Mouse (Mus musculus) B cell, adult 62 days (primary cell): ENCODE results near the gene Cd209d. TPM values are rescaled to one million over a fixed set of nuclear protein-coding genes. Genes with fewer than 3 reads are reported as not detected.

ENCODE experiments used
- total RNA-seq: library from RNA; stranded (reverse); gene quantifications from 4 replicates; pipeline ENCODE4 v1.2.4, GENCODE M21; 2023

The Cd209d gene
- total RNA-seq: not detected in 4 replicates

DNA sequence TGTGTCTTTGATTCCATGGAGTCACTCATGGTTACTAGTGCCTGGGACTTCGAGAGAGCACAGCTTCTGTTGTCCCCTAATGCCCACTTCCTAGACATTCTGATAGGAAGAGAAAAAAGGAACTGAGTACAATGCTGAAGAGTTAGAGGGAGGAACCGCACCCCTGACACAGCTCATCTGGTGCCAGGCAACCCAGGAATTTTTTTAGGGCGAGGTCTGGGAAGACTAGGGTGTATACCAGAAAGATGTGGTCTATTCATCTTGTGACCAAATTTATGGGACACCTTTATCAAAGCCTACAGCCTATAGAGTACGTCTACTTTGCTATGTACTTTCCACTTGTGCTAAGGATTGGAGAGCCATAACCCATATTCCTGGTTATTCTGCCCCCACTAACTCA lies at the start of gene Cd209d:
TSS of gene Cd209d (minus strand) at position 101 of the 400 bp plus-strand sequence.

DNA sequence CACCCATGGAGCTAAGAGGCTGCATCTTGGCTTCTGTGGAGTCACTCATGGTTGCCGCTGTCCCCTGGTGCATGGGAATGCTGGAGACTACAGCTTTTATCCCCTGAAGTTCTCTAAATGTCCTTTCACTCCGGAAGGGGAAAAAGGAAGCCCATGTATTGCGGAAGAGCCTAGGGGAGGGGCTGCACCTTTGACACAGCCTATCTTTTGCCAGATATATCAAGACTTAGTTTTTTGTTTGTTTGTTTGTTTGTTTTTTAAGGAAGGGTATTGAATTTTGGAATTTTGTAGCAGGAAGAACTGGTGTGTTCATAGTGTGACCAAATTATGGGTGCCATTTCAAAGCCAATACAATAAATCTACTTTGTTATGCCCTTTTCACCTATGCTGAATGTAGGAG lies 48.4 kb upstream of the Cd209d start, which contains the start of gene Cd209b:
TSS of gene Cd209b (minus strand) at position 101 of the 400 bp plus-strand sequence.

DNA sequence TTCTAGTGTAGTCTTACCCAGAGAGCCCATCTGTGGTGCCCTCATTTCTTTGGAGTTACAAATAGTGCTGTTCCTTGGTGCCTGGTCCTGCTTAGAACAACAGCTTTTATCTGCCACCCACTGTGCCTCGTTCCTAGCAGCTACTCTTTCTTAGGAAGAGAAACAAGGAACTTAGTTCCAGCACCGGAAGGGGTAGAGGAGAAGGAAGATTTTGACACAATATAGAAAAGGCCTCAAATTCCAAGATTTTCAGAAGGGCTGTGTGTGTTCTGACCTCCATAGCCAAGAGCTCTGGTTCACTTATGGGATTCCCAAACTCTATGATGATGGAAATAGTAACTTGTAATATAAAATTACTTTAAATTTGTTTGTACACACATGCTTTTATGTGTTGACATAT lies 24.1 kb downstream of the Cd209d start, which contains the start of gene Cd209e:
TSS of gene Cd209e (minus strand) at position 101 of the 400 bp plus-strand sequence.

Other genes starting within 250 kb of the Cd209d start
- 233 to 293 TPM (median 262 TPM) in 4 replicates for gene Stxbp2, start 247.6 kb downstream of the Cd209d start, total RNA-seq
- not detected in 4 replicates for gene Retn, start 222.8 kb downstream of the Cd209d start, total RNA-seq
- gene Mcemp1, start 212.8 kb downstream of the Cd209d start, total RNA-seq: not detected in 4 replicates
- not detected in 4 replicates for gene Fcor, start 206.2 kb downstream of the Cd209d start, total RNA-seq
- 18.8 to 23.5 TPM (median 20.7 TPM) in 4 replicates for gene Trappc5, start 202.3 kb downstream of the Cd209d start, total RNA-seq
- 616 to 739 TPM (median 694 TPM) in 4 replicates for gene Fcer2a, start 184.4 kb downstream of the Cd209d start, total RNA-seq
- gene Clec4g, start 157.9 kb downstream of the Cd209d start, total RNA-seq: 1.3 TPM in 1 of 4 replicates, not detected in the others
- gene Cd209a, start 129.6 kb downstream of the Cd209d start, total RNA-seq: 0.81 to 1.4 TPM (median 1.2 TPM) in 4 replicates
- gene Cd209e, start 24.2 kb downstream of the Cd209d start, total RNA-seq: not detected in 4 replicates
- 0.28 to 0.39 TPM in 2 of 4 replicates, not detected in the others for gene Cd209b, start 48.3 kb upstream of the Cd209d start, total RNA-seq
- gene Cd209c, start 76.2 kb upstream of the Cd209d start, total RNA-seq: 0.36 to 0.66 TPM in 2 of 4 replicates, not detected in the others
- not detected in 4 replicates for gene Cd209f, start 227.3 kb upstream of the Cd209d start, total RNA-seq